Mouse (Mus musculus) C2C12 (cell line): ENCODE data around the gene Calhm3. TPM values are rescaled to one million over a fixed set of nuclear protein-coding genes. Genes with fewer than 3 reads are reported as not detected.

Source experiments
- H3K27me3 ChIP-seq: one replicate; pipeline ENCODE4 v1.6.1; 2011; ENCODE audit not compliant: control insufficient read depth, insufficient read depth, insufficient read length
- H3K36me3 ChIP-seq: one replicate; pipeline ENCODE4 v1.6.1; 2011; ENCODE audit not compliant: control insufficient read depth, insufficient read depth
- H3K4me3 ChIP-seq: one replicate; pipeline ENCODE4 v1.5.1; 2011; ENCODE audit warnings: mild to moderate bottlenecking, control low read depth; ENCODE audit not compliant: poor library complexity, insufficient read depth, severe bottlenecking
- H3K79me2 ChIP-seq: one replicate; pipeline ENCODE4 v1.6.1; 2011; ENCODE audit not compliant: control insufficient read depth, insufficient read depth
- H3K79me3 ChIP-seq: one replicate; pipeline ENCODE4 v1.6.1; 2011; ENCODE audit warnings: low read depth, control low read depth
- H3ac ChIP-seq: one replicate; pipeline ENCODE3; 2011; ENCODE audit warnings: low read depth; ENCODE audit not compliant: control insufficient read depth, insufficient read length
- CEBPB ChIP-seq: IDR thresholded peaks from one replicate; pipeline ENCODE4 v1.6.1; 2011; ENCODE audit warnings: low read depth, mild to moderate bottlenecking, control low read depth, moderate library complexity
- CTCF ChIP-seq: IDR thresholded peaks from one replicate; pipeline ENCODE4 v1.5.1; 2011; ENCODE audit not compliant: control insufficient read depth, insufficient read depth, insufficient read length
- FOSL1 ChIP-seq: IDR thresholded peaks from one replicate; pipeline ENCODE4 v1.8.0; 2011; ENCODE audit warnings: mild to moderate bottlenecking, low read length; ENCODE audit not compliant: poor library complexity, insufficient read depth, severe bottlenecking
- MAX ChIP-seq: IDR thresholded peaks from one replicate; pipeline ENCODE4 v1.6.1; 2011; ENCODE audit warnings: mild to moderate bottlenecking, control low read depth
- MYOD1 ChIP-seq: IDR thresholded peaks from one replicate; pipeline ENCODE4 v1.6.1; 2011; ENCODE audit warnings: low read depth; ENCODE audit not compliant: control insufficient read depth, insufficient read length
- MYOG ChIP-seq: IDR thresholded peaks from one replicate; pipeline ENCODE4 v1.6.1; 2011; ENCODE audit not compliant: control insufficient read depth, insufficient read length; ENCODE audit errors: extremely low read depth
- USF1 ChIP-seq: IDR thresholded peaks from one replicate; pipeline ENCODE4 v1.6.1; 2011; ENCODE audit warnings: low read depth, mild to moderate bottlenecking, control low read depth, moderate library complexity
- polyA plus RNA-seq: library from polyadenylated mRNA; unstranded; fragments of >200 nt; fragmentation: generic; extraction: Trizol; gene quantifications from one replicate; pipeline ENCODE4 v1.2.1, GENCODE M21; 2012; ENCODE audit warnings: missing spikeins

The Calhm3 gene
- polyA plus RNA-seq, 1 experiment = not detected

GRCm38 (mm10) chr19:47166758-47167157 lies 9.2 kb upstream of the Calhm3 start:
- TF ChIP-seq FOSL1 (no peak), CTCF (no peak), USF1 (no peak), MYOG (no peak), CEBPB (no peak), MYOD1 (no peak), MAX (no peak)
- H3ac ChIP-seq = no peak overlapping the region
- no peaks in the 10 kb centered on the region for H3K79me2 ChIP-seq
- H3K79me3 ChIP-seq = no peaks in the 10 kb centered on the region
- no peak overlapping the region for H3K4me3 ChIP-seq
- no peaks in the 10 kb centered on the region for H3K36me3 ChIP-seq
- no peaks in the 10 kb centered on the region for H3K27me3 ChIP-seq

- Histone ChIP-seq H3K4me3 (no peak overlapping the region), H3ac (no peak overlapping the region), H3K79me2 (no peaks in the 10 kb centered on the region), H3K27me3 (no peaks in the 10 kb centered on the region), H3K36me3 (no peaks in the 10 kb centered on the region), H3K79me3 (no peaks in the 10 kb centered on the region)
- TF ChIP-seq CTCF (no peak), FOSL1 (no peak), MYOG (no peak), CEBPB (no peak), USF1 (no peak), MYOD1 (no peak), MAX (no peak)
These were observed 5.7 kb upstream of the Calhm3 start for GRCm38 (mm10) chr19:47163176-47163744.

GRCm38 (mm10) chr19:47161669-47162068 lies 4.1 kb upstream of the Calhm3 start:
- Histone ChIP-seq H3K27me3 (peaks cover 7% of the 10 kb centered on the region), H3K36me3 (no peaks in the 10 kb centered on the region), H3K79me2 (no peaks in the 10 kb centered on the region), H3K79me3 (no peaks in the 10 kb centered on the region), H3K4me3 (no peak overlapping the region), H3ac (no peak overlapping the region)
- TF ChIP-seq FOSL1 (no peak), USF1 (no peak), CEBPB (no peak)

- no peaks in the 10 kb centered on the region for H3K36me3 ChIP-seq
- TF ChIP-seq FOSL1 (no peak), CEBPB (no peak), MAX (no peak), MYOD1 (no peak), CTCF (no peak), USF1 (no peak), MYOG (no peak)
- H3K79me3 ChIP-seq = no peaks in the 10 kb centered on the region
- no peaks in the 10 kb centered on the region for H3K79me2 ChIP-seq
- no peak overlapping the region for H3ac ChIP-seq
- no peak overlapping the region for H3K4me3 ChIP-seq
- H3K27me3 ChIP-seq = peaks cover 20% of the 10 kb centered on the region
These were observed 3.8 kb downstream of the Calhm3 start for GRCm38 (mm10) chr19:47153767-47154166.

- TF ChIP-seq MAX (no peak), MYOG (no peak), CTCF (no peak), CEBPB (no peak), FOSL1 (no peak), USF1 (no peak), MYOD1 (no peak)
- H3K27me3 ChIP-seq = peaks cover 13% of the 10 kb centered on the region
- H3K79me2 ChIP-seq = no peaks in the 10 kb centered on the region
- no peak overlapping the region for H3ac ChIP-seq
- H3K79me3 ChIP-seq = no peaks in the 10 kb centered on the region
- no peak overlapping the region for H3K4me3 ChIP-seq
- H3K36me3 ChIP-seq = no peaks in the 10 kb centered on the region
These were observed 5.5 kb downstream of the Calhm3 start for GRCm38 (mm10) chr19:47152062-47152369.

GRCm38 (mm10) chr19:47151332-47152061 lies 6.1 kb downstream of the Calhm3 start:
- no peak for TF ChIP-seq FOSL1
- TF ChIP-seq MYOG = no peak
- no peak for TF ChIP-seq USF1
- no peak for TF ChIP-seq CEBPB
- TF ChIP-seq MAX = no peak
- TF ChIP-seq MYOD1 = no peak
- no peak for TF ChIP-seq CTCF
- Histone ChIP-seq H3K4me3 (no peak overlapping the region), H3K79me2 (no peaks in the 10 kb centered on the region), H3ac (no peak overlapping the region), H3K79me3 (no peaks in the 10 kb centered on the region), H3K27me3 (peaks cover 13% of the 10 kb centered on the region), H3K36me3 (no peaks in the 10 kb centered on the region)
